Mouse (Mus musculus) heart, adult 11 months (tissue): ENCODE data around the gene Nkx2-2.
A peak's percentile ranks its signal among the peaks of the same experiment; 100 is the strongest.

Experiments
- DNase-seq: peaks from one replicate; pipeline ENCODE4 v3.0.0; 2022

Nkx2-2 gene

GRCm38 (mm10) chr2:147193271-147194255 is at the start of gene Nkx2-2:
TSS of gene Nkx2-2 (minus strand) at chr2:147194243.
- peak; percentile 61 for DNase-seq

- DNase-seq, result peak; percentile 59
Observed at GRCm38 (mm10) chr2:147235707-147236290, 41.8 kb upstream of the Nkx2-2 start.

- DNase-seq, result peak; percentile 24
Observed at GRCm38 (mm10) chr2:147231175-147231574, 37.1 kb upstream of the Nkx2-2 start.

GRCm38 (mm10) chr2:147205076-147205615 is 11.1 kb upstream of the Nkx2-2 start:
- DNase-seq, result peak; percentile 58

- no peak for DNase-seq
Observed at GRCm38 (mm10) chr2:147194711-147195615, 920 bp upstream of the Nkx2-2 start.

- no peak for DNase-seq
Observed at GRCm38 (mm10) chr2:147192731-147193130, 1.3 kb downstream of the Nkx2-2 start.

- no peak for DNase-seq
Observed at GRCm38 (mm10) chr2:147190316-147191021, 3.6 kb downstream of the Nkx2-2 start.

- DNase-seq, result no peak
Observed at GRCm38 (mm10) chr2:147189546-147190315, 4.3 kb downstream of the Nkx2-2 start.

GRCm38 (mm10) chr2:147188871-147189545 is 5.0 kb downstream of the Nkx2-2 start:
- DNase-seq, result no peak

GRCm38 (mm10) chr2:147188074-147188700 is 5.9 kb downstream of the Nkx2-2 start:
- DNase-seq, result no peak

GRCm38 (mm10) chr2:147187061-147187870 is 6.8 kb downstream of the Nkx2-2 start:
- DNase-seq, result no peak

- no peak for DNase-seq
Observed at GRCm38 (mm10) chr2:147186261-147186681, 7.8 kb downstream of the Nkx2-2 start.

GRCm38 (mm10) chr2:147185561-147185960 is 8.5 kb downstream of the Nkx2-2 start:
- peak; percentile 92 for DNase-seq

- DNase-seq, result no peak
Observed at GRCm38 (mm10) chr2:147184071-147184990, 9.7 kb downstream of the Nkx2-2 start.

GRCm38 (mm10) chr2:147183521-147183920 is 10.5 kb downstream of the Nkx2-2 start:
- no peak for DNase-seq

- peak; percentile 83 for DNase-seq
Observed at GRCm38 (mm10) chr2:147182709-147183260, 11.3 kb downstream of the Nkx2-2 start.

- peak; percentile 77 for DNase-seq
Observed at GRCm38 (mm10) chr2:147181926-147182708, 11.9 kb downstream of the Nkx2-2 start.
